ENCODE assay signal across 9 mouse cellular contexts in genomic region chr14:76623371-76623988, GRCm38 (mm10).
DNase-seq lines count a peak whose midpoint lies in the region; ATAC-seq and TF ChIP-seq lines count a peak whose summit lies in the region.
"Had no signal": no experiment of that assay in that cellular context is flagged by ENCODE, and none has a peak within 500 bp of the region (broad histone marks: within the 10 kb centered on the region; RNA-seq: fewer than 3 reads in every experiment).

No protein-coding gene starts in this region.

- no peaks in the 10 kb centered on the region for H3K27me3 ChIP-seq in kidney, postnatal 0 days (ENCODE audit: insufficient read depth, low read length)
- no peaks in the 10 kb centered on the region for H3K27me3 ChIP-seq in forebrain, embryonic 12.5 days
- no peaks in the 10 kb centered on the region for H3K27me3 ChIP-seq in liver, embryonic 12.5 days (replicated peaks)
- no peaks in the 10 kb centered on the region for H3K27me3 ChIP-seq in neural tube, embryonic 12.5 days (replicated peaks)

- no peaks in the 10 kb centered on the region for H3K9me3 ChIP-seq in kidney, postnatal 0 days (replicated peaks; ENCODE audit: low read length)
- H3K9me3 ChIP-seq in forebrain, embryonic 12.5 days, result no peaks in the 10 kb centered on the region
- H3K9me3 ChIP-seq in liver, embryonic 12.5 days (replicated peaks), result no peaks in the 10 kb centered on the region
- H3K9me3 ChIP-seq in neural tube, embryonic 12.5 days, result no peaks in the 10 kb centered on the region
- H3K9me3 ChIP-seq: megakaryocyte, embryonic 14.5 days had no signal

- H3K9ac ChIP-seq in kidney, postnatal 0 days (ENCODE audit: low read depth, low read length), result no peak overlapping the region
- no peak overlapping the region for H3K9ac ChIP-seq in forebrain, embryonic 12.5 days
- no peak overlapping the region for H3K9ac ChIP-seq in liver, embryonic 12.5 days
- no peak overlapping the region for H3K9ac ChIP-seq in neural tube, embryonic 12.5 days

- peak; percentile 47 for DNase-seq in kidney, postnatal 0 days (ENCODE audit: low spot score)
- DNase-seq in kidney, adult 11 months, result no peak
- no peak for DNase-seq in Muller cell, postnatal 12 days (ENCODE audit: inconsistent ontology term)
- DNase-seq in spleen, adult 12 weeks (ENCODE audit: low spot score), result no peak
- no peak for DNase-seq in layer of hippocampus, adult 11-12 months (ENCODE audit: low spot score)

- no peak overlapping the region; the same call in 1 of the 2 replicates for H3K4me2 ChIP-seq in kidney, postnatal 0 days (ENCODE audit: low read length)
- H3K4me2 ChIP-seq in forebrain, embryonic 12.5 days, result peak overlapping the region; percentile 22; the same call in 1 of the 2 replicates
- H3K4me2 ChIP-seq in liver, embryonic 12.5 days, result peak overlapping the region; percentile 19
- H3K4me2 ChIP-seq in neural tube, embryonic 12.5 days (replicated peaks), result peak overlapping the region; percentile 42

- H3K4me3 ChIP-seq in kidney, postnatal 0 days (replicated peaks; ENCODE audit: low read depth, low read length), result no peak overlapping the region
- H3K4me3 ChIP-seq in forebrain, embryonic 12.5 days (replicated peaks), result no peak overlapping the region
- no peak overlapping the region for H3K4me3 ChIP-seq in liver, embryonic 12.5 days
- no peak overlapping the region for H3K4me3 ChIP-seq in neural tube, embryonic 12.5 days
- H3K4me3 ChIP-seq: megakaryocyte, embryonic 14.5 days had no signal

- peaks cover 28% of the 10 kb centered on the region for H3K4me1 ChIP-seq in kidney, postnatal 0 days (replicated peaks; ENCODE audit: insufficient read depth, low read length)
- peaks cover 35% of the 10 kb centered on the region for H3K4me1 ChIP-seq in forebrain, embryonic 12.5 days
- peaks cover 53% of the 10 kb centered on the region for H3K4me1 ChIP-seq in liver, embryonic 12.5 days
- H3K4me1 ChIP-seq in neural tube, embryonic 12.5 days, result peaks cover 40% of the 10 kb centered on the region

- peak overlapping the region; percentile 74 for H3K27ac ChIP-seq in kidney, postnatal 0 days
- peak overlapping the region; percentile 63 for H3K27ac ChIP-seq in forebrain, embryonic 12.5 days
- no peak overlapping the region; the same call in 1 of the 2 replicates for H3K27ac ChIP-seq in liver, embryonic 12.5 days
- no peak overlapping the region for H3K27ac ChIP-seq in neural tube, embryonic 12.5 days

- H3K36me3 ChIP-seq in kidney, postnatal 0 days (ENCODE audit: insufficient read depth, low read length), result no peaks in the 10 kb centered on the region
- no peaks in the 10 kb centered on the region for H3K36me3 ChIP-seq in forebrain, embryonic 12.5 days (replicated peaks)
- no peaks in the 10 kb centered on the region for H3K36me3 ChIP-seq in liver, embryonic 12.5 days
- no peaks in the 10 kb centered on the region for H3K36me3 ChIP-seq in neural tube, embryonic 12.5 days

- no peak for TF ChIP-seq CTCF in kidney, postnatal 0 days (IDR thresholded peaks at IDR 0.05; ENCODE audit: low read depth)

- ATAC-seq in kidney, postnatal 0 days (replicated peaks; ENCODE audit: low FRiP score, low read depth), result no peak; the same call in 1 of the 2 replicates
- ATAC-seq in forebrain, embryonic 12.5 days (ENCODE audit: low FRiP score), result no peak
- no peak for ATAC-seq in liver, embryonic 12.5 days
- no peak; the same call in 1 of the 2 replicates for ATAC-seq in neural tube, embryonic 12.5 days (ENCODE audit: low FRiP score, low read depth)

- WGBS in kidney, postnatal 0 days, result 21% methylated on average over 10 of the region's 10 CpGs
- WGBS in forebrain, embryonic 12.5 days, result 24% methylated on average over 10 of the region's 10 CpGs
- 23% methylated on average over 10 of the region's 10 CpGs for WGBS in liver, embryonic 12.5 days (ENCODE audit: insufficient replicate concordance)
- WGBS in neural tube, embryonic 12.5 days, result 18% methylated on average over 10 of the region's 10 CpGs

Comparison
In these comparisons a context has a peak if more than half of its experiments do, and no peak if none do; other contexts are left out.
1. H3K27ac ChIP-seq: peak in kidney, postnatal 0 days (single experiment) and forebrain, embryonic 12.5 days (single experiment); none in liver, embryonic 12.5 days (single experiment) and neural tube, embryonic 12.5 days (single experiment).